Comparison of ENCODE assay signal across 43 mouse cellular contexts in genomic region chr9:58361956-58362355, GRCm38 (mm10). TPM values are rescaled to one million over a fixed set of nuclear protein-coding genes. Genes with fewer than 3 reads are reported as not detected.
"Had no signal": no experiment of that assay in that cellular context is flagged by ENCODE, and none has a peak within 500 bp of the region (broad histone marks: within the 10 kb centered on the region; RNA-seq: fewer than 3 reads in every experiment).

No protein-coding gene starts in this region.

- H3K4me2 ChIP-seq: heart, embryonic 11.5 days; heart, embryonic 12.5 days; heart, embryonic 13.5 days; heart, embryonic 15.5 days; hindbrain, embryonic 12.5 days; hindbrain, embryonic 13.5 days; hindbrain, embryonic 14.5 days; hindbrain, embryonic 15.5 days; intestine, embryonic 15.5 days; kidney, embryonic 15.5 days had no signal

- H3K36me3 ChIP-seq: heart, embryonic 10.5 days; heart, embryonic 12.5 days; heart, embryonic 13.5 days; heart, embryonic 15.5 days; hindbrain, embryonic 10.5 days; hindbrain, embryonic 12.5 days; hindbrain, embryonic 13.5 days; hindbrain, embryonic 15.5 days; intestine, embryonic 15.5 days; kidney, embryonic 15.5 days had no signal

- DNase-seq: heart, postnatal 10 days; heart, postnatal 14 days; heart, postnatal 36 days; heart, postnatal 4 days; kidney, adult 11 months; kidney, adult 18-20 months; kidney, adult 2 months; kidney, adult 8-10 months; kidney, adult 9 months; kidney, postnatal 10 days; kidney, postnatal 14 days; kidney, postnatal 25 days; kidney, postnatal 36 days; kidney, postnatal 4 days; layer of hippocampus, adult 9-11 months; layer of hippocampus, postnatal 36 days had no signal

- H3K4me3 ChIP-seq: heart, embryonic 10.5 days; heart, embryonic 12.5 days; heart, embryonic 13.5 days; heart, embryonic 15.5 days; hindbrain, embryonic 10.5 days; hindbrain, embryonic 12.5 days; hindbrain, embryonic 13.5 days; hindbrain, embryonic 15.5 days; intestine, embryonic 15.5 days; kidney, embryonic 15.5 days; layer of hippocampus, adult 2 months had no signal

- H3K27me3 ChIP-seq: heart, embryonic 13.5 days; heart, embryonic 15.5 days; hindbrain, embryonic 13.5 days; hindbrain, embryonic 15.5 days; intestine, embryonic 15.5 days; kidney, embryonic 15.5 days had no signal

RNA-seq across cellular contexts. Expression of gene Tbc1d21, which starts 8.3 kb away (rescaled TPM):
- polyA plus RNA-seq: heart, embryonic 10.5 days; heart, embryonic 11.5 days; heart, embryonic 12.5 days; heart, embryonic 13.5 days; heart, embryonic 14.5 days; heart, embryonic 15.5 days; heart, embryonic 16.5 days; heart, postnatal 0 days; hindbrain, embryonic 10.5 days; hindbrain, embryonic 11.5 days; hindbrain, embryonic 12.5 days; hindbrain, embryonic 13.5 days; hindbrain, embryonic 14.5 days; hindbrain, embryonic 15.5 days; hindbrain, embryonic 16.5 days; hindbrain, postnatal 0 days; inflammation-experienced regulatory T-cells, adult 6 months; intestine, embryonic 14.5 days; intestine, embryonic 15.5 days; intestine, embryonic 16.5 days; intestine, postnatal 0 days; kidney, adult 2 months; kidney, embryonic 14.5 days; kidney, embryonic 15.5 days; kidney, embryonic 16.5 days; kidney, postnatal 0 days; large intestine, adult 2 months had no signal

RNA-seq across cellular contexts. Expression of gene Loxl1, which starts 49.0 kb away (rescaled TPM):
- polyA plus RNA-seq: inflammation-experienced regulatory T-cells, adult 6 months had no signal
